8 mouse cellular contexts compared by ENCODE assay signal in genomic region chr13:45001228-45001910, GRCm38 (mm10). TPM values are rescaled to one million over a fixed set of nuclear protein-coding genes. Genes with fewer than 3 reads are reported as not detected.
DNase-seq lines count a peak whose midpoint lies in the region; ATAC-seq and TF ChIP-seq lines count a peak whose summit lies in the region.

No protein-coding gene starts in this region.

- peak overlapping the region; percentile 40 for H3ac ChIP-seq in myocyte (ENCODE audit: control insufficient read depth, insufficient read length)

- peaks cover 3% of the 10 kb centered on the region; the same call in 1 of the 2 replicates for H3K4me1 ChIP-seq in liver, embryonic 11.5 days (replicated peaks; ENCODE audit: control insufficient read depth, insufficient read depth, low read length)
- no peaks in the 10 kb centered on the region for H3K4me1 ChIP-seq in stomach, postnatal 0 days (replicated peaks; ENCODE audit: control insufficient read depth, insufficient read depth)

- H3K36me3 ChIP-seq in liver, embryonic 11.5 days (ENCODE audit: control insufficient read depth, insufficient read depth, low read length), result no peaks in the 10 kb centered on the region
- peaks cover 3% of the 10 kb centered on the region for H3K36me3 ChIP-seq in myocyte (ENCODE audit: control insufficient read depth, insufficient read depth)
- no peaks in the 10 kb centered on the region for H3K36me3 ChIP-seq in stomach, postnatal 0 days (ENCODE audit: control insufficient read depth, insufficient read depth, low read length)

- H3K9ac ChIP-seq in liver, embryonic 11.5 days (ENCODE audit: low read depth, low read length), result peak overlapping the region; percentile 80
- H3K9ac ChIP-seq in stomach, postnatal 0 days (ENCODE audit: low read length), result peak overlapping the region; percentile 89

- ATAC-seq in inflammation-experienced regulatory T-cells, adult 6 months, result peak; percentile 55
- ATAC-seq in liver, embryonic 11.5 days (replicated peaks; ENCODE audit: low FRiP score), result peak; percentile 84
- peak; percentile 79 for ATAC-seq in stomach, postnatal 0 days (ENCODE audit: low FRiP score, low TSS enrichment)

- WGBS in liver, embryonic 11.5 days, result under 1% methylated on average over 51 of the region's 52 CpGs
- WGBS in stomach, postnatal 0 days, result under 1% methylated on average over 49 of the region's 52 CpGs

- DNase-seq in A20 (ENCODE audit: low read depth, low spot score) (peak; percentile 81), ZHBTc4 (ENCODE audit: low read depth, low spot score) (peak; percentile 63)
- peak; percentile 76 for DNase-seq in embryo, embryonic 10.5 days (ENCODE audit: low spot score)
- peak; percentile 78 for DNase-seq in gastrocnemius, postnatal 14 days
- peak; percentile 78 for DNase-seq in liver, embryonic 11.5 days (ENCODE audit: low spot score)
- peak; percentile 73 for DNase-seq in stomach, postnatal 0 days (ENCODE audit: low spot score)

- H3K27ac ChIP-seq in liver, embryonic 11.5 days (ENCODE audit: low read depth, low read length), result peak overlapping the region; percentile 33; the same call in 1 of the 2 replicates
- H3K27ac ChIP-seq in stomach, postnatal 0 days (replicated peaks), result peak overlapping the region; percentile 82

- H3K9me3 ChIP-seq in liver, embryonic 11.5 days (ENCODE audit: control insufficient read depth, low read length), result no peaks in the 10 kb centered on the region
- no peaks in the 10 kb centered on the region for H3K9me3 ChIP-seq in stomach, postnatal 0 days (ENCODE audit: control insufficient read depth, low read length)

- peak overlapping the region; percentile 85 for H3K4me2 ChIP-seq in liver, embryonic 11.5 days
- H3K4me2 ChIP-seq in myocyte (ENCODE audit: low read depth), result peak overlapping the region; percentile 69
- peak overlapping the region; percentile 77 for H3K4me2 ChIP-seq in stomach, postnatal 0 days (replicated peaks; ENCODE audit: low read depth)

- TF ChIP-seq CTCF in stomach, postnatal 0 days (IDR thresholded peaks at IDR 0.05; ENCODE audit: low read depth), result peak; percentile 15; the same call in 1 of the 2 replicates

- H3K4me3 ChIP-seq in liver, embryonic 11.5 days (ENCODE audit: low read depth, low read length), result peak overlapping the region; percentile 81
- peak overlapping the region; percentile 83 for H3K4me3 ChIP-seq in myocyte
- H3K4me3 ChIP-seq in stomach, postnatal 0 days (ENCODE audit: low read depth, low read length), result peak overlapping the region; percentile 85

- H3K79me2 ChIP-seq in myocyte (ENCODE audit: control insufficient read depth, insufficient read depth), result peaks cover 51% of the 10 kb centered on the region

- no peak for TF ChIP-seq EP300 in stomach, postnatal 0 days (optimal IDR thresholded peaks at IDR 0.05)

- no peak for TF ChIP-seq POLR2A in myocyte (IDR thresholded peaks at IDR 0.05; ENCODE audit: insufficient read length, low read depth)

- intact Hi-C loops in gastrocnemius, postnatal 14 days (cut with DNase I; ENCODE audit: low total_unique reads), result no loop called here

- no peaks in the 10 kb centered on the region for H3K27me3 ChIP-seq in liver, embryonic 11.5 days (replicated peaks; ENCODE audit: control insufficient read depth, insufficient read depth, low read length)
- no peaks in the 10 kb centered on the region for H3K27me3 ChIP-seq in myocyte (ENCODE audit: control insufficient read depth, insufficient read depth, insufficient read length)
- no peaks in the 10 kb centered on the region for H3K27me3 ChIP-seq in stomach, postnatal 0 days (ENCODE audit: control insufficient read depth, insufficient read depth, low read length)

TF ChIP-seq in myocyte, 11 proteins besides CTCF, POLR2A, EP300 and RAD21:
- TF ChIP-seq POLR2AphosphoS2 (IDR thresholded peaks at IDR 0.05; ENCODE audit: insufficient read length, low read depth) (no peak), E2F4 (IDR thresholded peaks at IDR 0.05; ENCODE audit: insufficient read depth) (no peak), SRF (IDR thresholded peaks at IDR 0.05; ENCODE audit: control insufficient read depth, insufficient read length, low read depth) (no peak), TCF3 (IDR thresholded peaks at IDR 0.05; ENCODE audit: insufficient read length, low read depth) (no peak), REST (IDR thresholded peaks at IDR 0.05; ENCODE audit: insufficient read depth, insufficient read length) (no peak), MYOD1 (IDR thresholded peaks at IDR 0.05; ENCODE audit: control insufficient read depth in 1 of 3, insufficient read length in 2 of 3, low read depth in 2 of 3) (peak in 1 of 3 experiments; percentile 23), MAX (IDR thresholded peaks at IDR 0.05; ENCODE audit: low read depth) (no peak), MYOG (IDR thresholded peaks at IDR 0.05; ENCODE audit: control insufficient read depth in 1 of 3, insufficient read depth in 1 of 3, insufficient read length in 2 of 3, low read depth in 2 of 3) (no peak), TCF12 (IDR thresholded peaks at IDR 0.05; ENCODE audit: insufficient read depth, poor library complexity, severe bottlenecking) (no peak), CEBPB (IDR thresholded peaks at IDR 0.05; ENCODE audit: insufficient read depth, poor library complexity, severe bottlenecking) (peak; percentile 95), USF1 (IDR thresholded peaks at IDR 0.05; ENCODE audit: low read depth) (peak; percentile 78)

RNA-seq across cellular contexts. Expression of gene Dtnbp1, which starts 0.6 kb away (rescaled TPM):
- total RNA-seq in gastrocnemius, postnatal 14 days (2021), result 10 to 100 TPM; 28.3 to 31.4 TPM
- 10 to 100 TPM in 2 of 3 experiments, 1 to 10 TPM in 1; 8.1 to 10.6 (median 10.0) TPM for polyA plus RNA-seq in inflammation-experienced regulatory T-cells, adult 6 months (2017; shearing (Covaris generic))
- 41.5 and 42.3 TPM in 2 replicates for polyA plus RNA-seq in liver, embryonic 11.5 days (2014; fragmentation: Nextera tagmentation; extraction: Ambion mirVana)
- polyA plus RNA-seq in myocyte (2012; fragmentation: generic; extraction: Trizol), result 99.1 TPM
- 47.7 and 52.6 TPM in 2 replicates for polyA plus RNA-seq in stomach, postnatal 0 days (2015; fragmentation: Nextera tagmentation; extraction: Ambion mirVana)

Comparison
In these comparisons a context has a peak if more than half of its experiments do, and no peak if none do; other contexts are left out.
1. Peak in every context shown above with its lines: DNase-seq, ATAC-seq, H3K4me3 ChIP-seq and H3K27ac ChIP-seq.